19 mouse cellular contexts compared by ENCODE assay signal in genomic region chr1:39746464-39746863, GRCm38 (mm10). TPM values are rescaled to one million over a fixed set of nuclear protein-coding genes. Genes with fewer than 3 reads are reported as not detected.
A peak's percentile ranks its signal among the peaks of the same experiment; 100 is the strongest.
DNase-seq lines count a peak whose midpoint lies in the region; ATAC-seq lines count a peak whose summit lies in the region.
"Had no signal": no experiment of that assay in that cellular context is flagged by ENCODE, and none has a peak within 500 bp of the region (broad histone marks: within the 10 kb centered on the region; RNA-seq: fewer than 3 reads in every experiment).

No protein-coding gene starts in this region.

- no peaks in the 10 kb centered on the region for H3K9me3 ChIP-seq in heart, embryonic 11.5 days (replicated peaks; ENCODE audit: control insufficient read depth, low read length)
- no peaks in the 10 kb centered on the region for H3K9me3 ChIP-seq in midbrain, embryonic 11.5 days (ENCODE audit: control insufficient read depth, low read length)
- H3K9me3 ChIP-seq in midbrain, embryonic 15.5 days = no peaks in the 10 kb centered on the region
- no peaks in the 10 kb centered on the region for H3K9me3 ChIP-seq in heart, embryonic 13.5 days
- H3K9me3 ChIP-seq in limb, embryonic 13.5 days = no peaks in the 10 kb centered on the region
- H3K9me3 ChIP-seq: midbrain, embryonic 10.5 days; neural tube, embryonic 13.5 days had no signal

- peaks cover 21% of the 10 kb centered on the region for H3K4me1 ChIP-seq in heart, embryonic 11.5 days (ENCODE audit: control insufficient read depth, insufficient read depth, low read length)
- H3K4me1 ChIP-seq in midbrain, embryonic 11.5 days (ENCODE audit: control insufficient read depth, insufficient read depth, low read length) = peaks cover 8% of the 10 kb centered on the region
- H3K4me1 ChIP-seq in midbrain, embryonic 15.5 days = peaks cover 5% of the 10 kb centered on the region; the same call in 1 of the 2 replicates
- H3K4me1 ChIP-seq in heart, embryonic 13.5 days = peaks cover 38% of the 10 kb centered on the region
- H3K4me1 ChIP-seq in limb, embryonic 13.5 days = peaks cover 19% of the 10 kb centered on the region

- ATAC-seq in heart, embryonic 11.5 days (replicated peaks; ENCODE audit: insufficient number of reproducible peaks, low FRiP score, low TSS enrichment) = no peak
- ATAC-seq in midbrain, embryonic 11.5 days (ENCODE audit: low FRiP score) = no peak
- ATAC-seq in midbrain, embryonic 15.5 days (replicated peaks) = no peak
- no peak for ATAC-seq in heart, embryonic 13.5 days (ENCODE audit: extremely low read depth, insufficient number of reproducible peaks, low FRiP score, low TSS enrichment)
- ATAC-seq in limb, embryonic 13.5 days (ENCODE audit: low FRiP score, low read depth) = no peak; the same call in 1 of the 2 replicates
- ATAC-seq: intestine, embryonic 16.5 days had no signal

- DNase-seq in heart, adult 8-10 months (ENCODE audit: low spot score) = no peak
- DNase-seq in midbrain, embryonic 11.5 days (ENCODE audit: low spot score, missing footprints) = peak; percentile 83
- no peak for DNase-seq in cerebellum, postnatal 36 days
- no peak for DNase-seq in adrenal gland, postnatal 10 days
- DNase-seq: adrenal gland, postnatal 36 days; cerebellum, adult 11-12 months; embryo, embryonic 11 days had no signal

- no peaks in the 10 kb centered on the region for H3K36me3 ChIP-seq in heart, embryonic 11.5 days (ENCODE audit: control insufficient read depth, insufficient read depth, low read length)
- no peaks in the 10 kb centered on the region for H3K36me3 ChIP-seq in midbrain, embryonic 11.5 days (ENCODE audit: control insufficient read depth, insufficient read depth, low read length)
- no peaks in the 10 kb centered on the region for H3K36me3 ChIP-seq in midbrain, embryonic 15.5 days (replicated peaks)
- no peaks in the 10 kb centered on the region for H3K36me3 ChIP-seq in heart, embryonic 13.5 days
- no peaks in the 10 kb centered on the region for H3K36me3 ChIP-seq in limb, embryonic 13.5 days
- H3K36me3 ChIP-seq: midbrain, embryonic 10.5 days; neural tube, embryonic 13.5 days had no signal

- H3K27ac ChIP-seq in heart, embryonic 11.5 days (ENCODE audit: low read depth, low read length) = peak overlapping the region; percentile 81
- H3K27ac ChIP-seq in midbrain, embryonic 11.5 days (ENCODE audit: low read depth, low read length) = no peak overlapping the region
- H3K27ac ChIP-seq in midbrain, embryonic 15.5 days = no peak overlapping the region
- peak overlapping the region; percentile 83 for H3K27ac ChIP-seq in heart, embryonic 13.5 days (replicated peaks)
- H3K27ac ChIP-seq in limb, embryonic 13.5 days = peak overlapping the region; percentile 28; the same call in 1 of the 2 replicates
- H3K27ac ChIP-seq: midbrain, embryonic 10.5 days; neural tube, embryonic 13.5 days had no signal

- H3K9ac ChIP-seq in heart, embryonic 11.5 days (ENCODE audit: low read depth, low read length) = no peak overlapping the region
- no peak overlapping the region for H3K9ac ChIP-seq in midbrain, embryonic 11.5 days (ENCODE audit: low read length)
- no peak overlapping the region for H3K9ac ChIP-seq in midbrain, embryonic 15.5 days
- 0 out of 2 replicates have a peak overlapping the region, but pooled peaks have one; percentile 40 for H3K9ac ChIP-seq in heart, embryonic 13.5 days
- no peak overlapping the region for H3K9ac ChIP-seq in limb, embryonic 13.5 days
- H3K9ac ChIP-seq: neural tube, embryonic 13.5 days had no signal

- no peak overlapping the region for H3K4me3 ChIP-seq in heart, embryonic 11.5 days (ENCODE audit: low read depth, low read length)
- H3K4me3 ChIP-seq in midbrain, embryonic 11.5 days (ENCODE audit: low read depth, low read length) = no peak overlapping the region
- no peak overlapping the region for H3K4me3 ChIP-seq in midbrain, embryonic 15.5 days
- H3K4me3 ChIP-seq in heart, embryonic 13.5 days = no peak overlapping the region
- no peak overlapping the region for H3K4me3 ChIP-seq in limb, embryonic 13.5 days
- H3K4me3 ChIP-seq: midbrain, embryonic 10.5 days; neural tube, embryonic 13.5 days had no signal

- H3K4me2 ChIP-seq in heart, embryonic 11.5 days = peak overlapping the region; percentile 19; the same call in 1 of the 2 replicates
- no peak overlapping the region for H3K4me2 ChIP-seq in midbrain, embryonic 11.5 days
- H3K4me2 ChIP-seq in midbrain, embryonic 15.5 days = no peak overlapping the region
- peak overlapping the region; percentile 42 for H3K4me2 ChIP-seq in heart, embryonic 13.5 days
- H3K4me2 ChIP-seq in limb, embryonic 13.5 days (replicated peaks) = no peak overlapping the region
- H3K4me2 ChIP-seq: neural tube, embryonic 13.5 days had no signal

- H3K27me3 ChIP-seq in heart, embryonic 11.5 days (ENCODE audit: control insufficient read depth, insufficient read depth, low read length) = no peaks in the 10 kb centered on the region
- no peaks in the 10 kb centered on the region for H3K27me3 ChIP-seq in midbrain, embryonic 11.5 days (ENCODE audit: control insufficient read depth, insufficient read depth, low read length)
- H3K27me3 ChIP-seq in midbrain, embryonic 15.5 days (replicated peaks) = no peaks in the 10 kb centered on the region
- H3K27me3 ChIP-seq in heart, embryonic 13.5 days (replicated peaks) = no peaks in the 10 kb centered on the region
- H3K27me3 ChIP-seq in limb, embryonic 13.5 days = no peaks in the 10 kb centered on the region
- H3K27me3 ChIP-seq: neural tube, embryonic 13.5 days had no signal

- WGBS in heart, embryonic 11.5 days (ENCODE audit: insufficient replicate concordance) = 7% methylated on average over 7 of the region's 7 CpGs
- 39% methylated on average over 7 of the region's 7 CpGs for WGBS in midbrain, embryonic 11.5 days
- 29% methylated on average over 7 of the region's 7 CpGs for WGBS in midbrain, embryonic 15.5 days
- WGBS in heart, embryonic 13.5 days = 5% methylated on average over 7 of the region's 7 CpGs
- 26% methylated on average over 7 of the region's 7 CpGs for WGBS in limb, embryonic 13.5 days

RNA-seq across cellular contexts. Expression of gene Rfx8, which starts 25.7 kb away (rescaled TPM):
- polyA plus RNA-seq in heart, embryonic 11.5 days (2014; fragmentation: Nextera tagmentation; extraction: Ambion mirVana) = 0.74 and 1.5 TPM in 2 replicates
- under 1 TPM; 0.16 to 0.23 (median 0.19) TPM for total RNA-seq in heart, adult 8-10 months (2022)
- 0.15 and 0.39 TPM in 2 replicates for polyA plus RNA-seq in midbrain, embryonic 11.5 days (2014; fragmentation: Nextera tagmentation; extraction: Ambion mirVana)
- polyA plus RNA-seq in midbrain, embryonic 15.5 days (2015; fragmentation: Nextera tagmentation; extraction: Ambion mirVana) = 0.31 and 0.32 TPM in 2 replicates
- polyA plus RNA-seq in heart, embryonic 13.5 days (2015; fragmentation: Nextera tagmentation; extraction: Ambion mirVana) = 0.59 and 0.67 TPM in 2 replicates
- 1.2 and 1.4 TPM in 2 replicates for polyA plus RNA-seq in limb, embryonic 13.5 days (2015; fragmentation: Nextera tagmentation; extraction: Ambion mirVana)
- under 1 TPM; 0.21 to 0.48 TPM for total RNA-seq in adrenal gland, postnatal 10 days (2021)
- total RNA-seq: gastrocnemius, adult 18-20 months had no signal

RNA-seq across cellular contexts. Expression of gene Gm3646, which starts 58.7 kb away (rescaled TPM):
- 1.1 and 1.3 TPM in 2 replicates for polyA plus RNA-seq in heart, embryonic 11.5 days (2014; fragmentation: Nextera tagmentation; extraction: Ambion mirVana)
- total RNA-seq in heart, adult 8-10 months (2022) = 10 to 100 TPM in 2 of 4 experiments, 1 to 10 TPM in 2; 7.6 to 12.8 (median 10.7) TPM
- not detected in 2 replicates for polyA plus RNA-seq in midbrain, embryonic 11.5 days (2014; fragmentation: Nextera tagmentation; extraction: Ambion mirVana)
- not detected in 2 replicates for polyA plus RNA-seq in midbrain, embryonic 15.5 days (2015; fragmentation: Nextera tagmentation; extraction: Ambion mirVana)
- polyA plus RNA-seq in heart, embryonic 13.5 days (2015; fragmentation: Nextera tagmentation; extraction: Ambion mirVana) = 1.9 and 2.5 TPM in 2 replicates
- not detected in 2 replicates for polyA plus RNA-seq in limb, embryonic 13.5 days (2015; fragmentation: Nextera tagmentation; extraction: Ambion mirVana)
- total RNA-seq in adrenal gland, postnatal 10 days (2021) = not detected
- total RNA-seq: adrenal gland, postnatal 36 days; gastrocnemius, adult 18-20 months; layer of hippocampus, postnatal 25 days; liver, adult 2 months had no signal
- polyA plus RNA-seq: hindbrain, embryonic 11.5 days; intestine, embryonic 16.5 days; liver, adult 2 months; lung, embryonic 16.5 days; midbrain, embryonic 10.5 days; neural tube, embryonic 13.5 days had no signal

Comparison
In these comparisons a context has a peak if more than half of its experiments do, and no peak if none do; other contexts are left out.
1. H3K27ac ChIP-seq: peak in heart, embryonic 11.5 days (single experiment), heart, embryonic 13.5 days (single experiment) and limb, embryonic 13.5 days (single experiment); none in midbrain, embryonic 11.5 days (single experiment) and midbrain, embryonic 15.5 days (single experiment).
2. H3K4me2 ChIP-seq: peak in heart, embryonic 11.5 days (single experiment) and heart, embryonic 13.5 days (single experiment); none in midbrain, embryonic 11.5 days (single experiment), midbrain, embryonic 15.5 days (single experiment) and limb, embryonic 13.5 days (single experiment).